Mouse (Mus musculus): ENCODE measurements around the gene Arl4c.

DNA sequence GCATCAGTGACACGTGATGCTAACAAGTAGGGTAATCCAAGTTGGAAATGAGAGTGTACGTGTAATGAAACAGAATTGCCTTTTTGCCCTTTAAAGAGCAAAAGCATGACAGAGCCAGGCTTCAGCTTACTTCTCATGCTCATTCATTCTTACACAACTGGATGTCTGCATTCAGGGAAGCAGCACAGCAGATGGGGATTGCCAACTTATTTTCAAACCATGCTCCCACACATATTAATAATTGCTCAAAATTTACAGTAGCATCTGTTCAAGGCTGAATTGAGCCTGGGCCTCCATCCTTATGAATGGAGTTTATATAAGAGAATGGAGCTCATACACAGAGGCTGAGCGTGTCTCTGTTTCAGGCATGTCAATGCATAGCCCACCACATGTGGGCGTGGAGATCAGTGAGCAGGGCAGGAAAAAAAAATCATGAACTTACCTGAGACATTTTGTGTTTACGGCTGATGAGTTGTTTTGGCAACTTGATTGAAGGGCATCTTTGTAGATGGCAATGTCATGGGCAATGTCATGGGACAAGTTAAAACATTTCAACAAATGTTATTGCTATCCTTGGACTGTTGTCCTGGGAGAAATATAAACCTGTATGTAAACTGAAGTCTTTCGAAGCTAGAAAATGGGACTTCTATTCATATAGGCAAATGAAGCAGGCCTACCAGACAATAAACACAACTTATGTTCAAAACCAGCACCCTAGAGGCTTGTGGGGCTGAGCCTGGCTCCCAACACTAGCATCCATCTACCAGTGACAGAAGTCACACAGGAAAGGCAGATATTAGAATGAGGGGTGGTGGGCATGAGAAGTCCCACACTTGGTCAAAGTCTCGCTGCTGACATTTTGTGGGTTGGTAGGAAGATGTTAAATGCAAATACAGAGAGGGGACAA is 48.2 kb downstream of the Arl4c start:
- no peak for TF ChIP-seq CTCF (IDR thresholded peaks at IDR 0.05; ENCODE audit: low read depth)
- no peak for TF ChIP-seq EP300 (IDR thresholded peaks at IDR 0.05; ENCODE audit: low read depth)

All from liver, embryonic 14.5 days (tissue).